In the genomic region with DNA sequence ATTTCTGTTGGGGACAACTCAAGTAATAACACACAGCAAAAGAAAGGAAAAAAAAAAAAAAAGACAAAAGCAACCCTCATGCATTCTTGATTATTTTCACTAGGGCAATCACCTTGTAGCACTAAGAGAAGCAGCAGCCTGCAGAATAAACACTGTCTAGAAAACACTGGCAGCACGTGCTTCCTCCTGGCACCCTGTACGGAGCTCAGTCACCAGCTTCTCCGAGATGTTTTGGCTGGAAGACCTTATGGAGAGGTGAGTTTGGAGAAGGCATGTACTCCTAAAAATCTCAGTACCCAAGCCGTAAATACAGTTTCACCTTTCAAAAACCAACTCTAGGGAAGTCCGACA, we compare ENCODE assay signal across 8 mouse cellular contexts.
DNase-seq lines count a peak whose midpoint lies in the region; ATAC-seq and TF ChIP-seq lines count a peak whose summit lies in the region.

No protein-coding gene starts in this region.

- H3K27me3 ChIP-seq in heart, embryonic 10.5 days (ENCODE audit: insufficient read depth, poor library complexity, severe bottlenecking), result no peaks in the 10 kb centered on the region
- no peaks in the 10 kb centered on the region for H3K27me3 ChIP-seq in intestine, embryonic 16.5 days (replicated peaks; ENCODE audit: control insufficient read depth, insufficient read depth, low read length)
- H3K27me3 ChIP-seq in lung, embryonic 16.5 days (ENCODE audit: control insufficient read depth, insufficient read depth, low read depth, low read length), result no peaks in the 10 kb centered on the region

- peaks cover 23% of the 10 kb centered on the region for H3K4me1 ChIP-seq in heart, embryonic 10.5 days
- H3K4me1 ChIP-seq in embryonic fibroblast, embryonic 13.5 days (ENCODE audit: control insufficient read depth, insufficient read depth, low read length), result peaks cover 3% of the 10 kb centered on the region; the same call in 1 of the 2 replicates
- peaks cover 11% of the 10 kb centered on the region for H3K4me1 ChIP-seq in intestine, embryonic 16.5 days (ENCODE audit: control insufficient read depth, insufficient read depth, low read length)
- H3K4me1 ChIP-seq in lung, embryonic 16.5 days (replicated peaks; ENCODE audit: control insufficient read depth, insufficient read depth, low read length), result peaks cover 10% of the 10 kb centered on the region
- peaks cover 7% of the 10 kb centered on the region; the same call in 1 of the 2 replicates for H3K4me1 ChIP-seq in olfactory bulb, adult 2 months (ENCODE audit: control insufficient read depth, insufficient read depth, low read length)

- H3K9ac ChIP-seq in intestine, embryonic 16.5 days (ENCODE audit: low read depth, low read length), result peak overlapping the region; percentile 75
- peak overlapping the region; percentile 73 for H3K9ac ChIP-seq in lung, embryonic 16.5 days (ENCODE audit: low read length)

- H3K4me3 ChIP-seq in heart, embryonic 10.5 days, result peak overlapping the region; percentile 74
- H3K4me3 ChIP-seq in embryonic fibroblast, embryonic 13.5 days (ENCODE audit: insufficient read depth, low read length), result peak overlapping the region; percentile 84
- peak overlapping the region; percentile 58 for H3K4me3 ChIP-seq in intestine, embryonic 16.5 days (ENCODE audit: low read length)
- H3K4me3 ChIP-seq in lung, embryonic 16.5 days (ENCODE audit: low read length), result peak overlapping the region; percentile 62
- H3K4me3 ChIP-seq in olfactory bulb, adult 2 months (ENCODE audit: insufficient read depth, low read depth, low read length), result peak overlapping the region; percentile 30; the same call in 1 of the 2 replicates

- H3K36me3 ChIP-seq in heart, embryonic 10.5 days, result no peaks in the 10 kb centered on the region
- no peaks in the 10 kb centered on the region for H3K36me3 ChIP-seq in intestine, embryonic 16.5 days (ENCODE audit: control insufficient read depth, insufficient read depth, low read length)
- H3K36me3 ChIP-seq in lung, embryonic 16.5 days (ENCODE audit: control insufficient read depth, insufficient read depth, low read length), result no peaks in the 10 kb centered on the region

- H3K9me3 ChIP-seq in heart, embryonic 10.5 days, result no peaks in the 10 kb centered on the region
- no peaks in the 10 kb centered on the region for H3K9me3 ChIP-seq in intestine, embryonic 16.5 days (ENCODE audit: control insufficient read depth, low read length)
- no peaks in the 10 kb centered on the region for H3K9me3 ChIP-seq in lung, embryonic 16.5 days (ENCODE audit: control insufficient read depth, low read length)

- 14% methylated on average over 5 of the region's 5 CpGs for WGBS in heart, embryonic 10.5 days
- 28% methylated on average over 5 of the region's 5 CpGs for WGBS in intestine, embryonic 16.5 days
- 5% methylated on average over 5 of the region's 5 CpGs for WGBS in lung, embryonic 16.5 days
- WGBS in olfactory bulb, adult 2 months, result 20% methylated on average over 5 of the region's 5 CpGs

- peak overlapping the region; percentile 89 for H3K27ac ChIP-seq in heart, embryonic 10.5 days
- peak overlapping the region; percentile 68 for H3K27ac ChIP-seq in embryonic fibroblast, embryonic 13.5 days (ENCODE audit: insufficient read depth, low read length)
- H3K27ac ChIP-seq in intestine, embryonic 16.5 days (ENCODE audit: low read length), result peak overlapping the region; percentile 92; the same call in 1 of the 2 replicates
- peak overlapping the region; percentile 87 for H3K27ac ChIP-seq in lung, embryonic 16.5 days (ENCODE audit: low read length)
- peak overlapping the region; percentile 42; the same call in 1 of the 2 replicates for H3K27ac ChIP-seq in olfactory bulb, adult 2 months (ENCODE audit: insufficient read depth, low read depth, low read length)

- intact Hi-C loops in heart, postnatal 25 days (cut with DNase I), result loop anchor here (5.0 kb wide), 3 partner anchors 38 to 177 kb away; a partner anchor contains a TSS

- no peak for ATAC-seq in intestine, embryonic 16.5 days
- ATAC-seq in lung, embryonic 16.5 days (ENCODE audit: low read depth), result no peak

- no peak for TF ChIP-seq POLR2A in embryonic fibroblast, embryonic 13.5 days (IDR thresholded peaks at IDR 0.05; ENCODE audit: low read depth, low read length)
- no peak for TF ChIP-seq POLR2A in olfactory bulb, adult 2 months (IDR thresholded peaks at IDR 0.05; ENCODE audit: insufficient read depth, low read depth, low read length)

- DNase-seq in heart, embryonic 10.5 days (ENCODE audit: low spot score), result no peak
- no peak for DNase-seq in heart, postnatal 25 days (ENCODE audit: low spot score)
- DNase-seq in right cerebral cortex, postnatal 4 days, result no peak
- DNase-seq in frontal cortex, adult 2 months (ENCODE audit: extremely low spot score in 1 of 2, low spot score in 1 of 2), result no peak

- H3K4me2 ChIP-seq in intestine, embryonic 16.5 days (ENCODE audit: low read depth, low read length), result peak overlapping the region; percentile 81
- H3K4me2 ChIP-seq in lung, embryonic 16.5 days (ENCODE audit: low read depth, low read length), result peak overlapping the region; percentile 56

- TF ChIP-seq CTCF in embryonic fibroblast, embryonic 13.5 days (IDR thresholded peaks at IDR 0.05; ENCODE audit: borderline replicate concordance, insufficient read depth, low read length), result no peak
- no peak for TF ChIP-seq CTCF in olfactory bulb, adult 2 months (IDR thresholded peaks at IDR 0.05; ENCODE audit: insufficient read depth, low read depth, low read length)

Comparison
In these comparisons a context has a peak if more than half of its experiments do, and no peak if none do; other contexts are left out.
1. H3K27ac ChIP-seq: peak in every context shown above with its lines; median percentile 92 in intestine, embryonic 16.5 days; 89 in heart, embryonic 10.5 days; 87 in lung, embryonic 16.5 days; 68 in embryonic fibroblast, embryonic 13.5 days; 42 in olfactory bulb, adult 2 months.
2. H3K4me3 ChIP-seq: peak in every context shown above with its lines; median percentile 84 in embryonic fibroblast, embryonic 13.5 days; 74 in heart, embryonic 10.5 days; 62 in lung, embryonic 16.5 days; 58 in intestine, embryonic 16.5 days; 30 in olfactory bulb, adult 2 months.